Mouse (Mus musculus) heart, embryonic 13.5 days (tissue): Measurements from ENCODE around the gene Col4a1. TPM values are rescaled to one million over a fixed set of nuclear protein-coding genes. Genes with fewer than 3 reads are reported as not detected.

Experiments
- ATAC-seq: fragments of 200-750 bp; cut with Nextera tagmentation; 2 replicates; pipeline ENCODE4 v1.8.0; 2017; ENCODE audit warnings: moderate TSS enrichment; ENCODE audit not compliant: insufficient number of reproducible peaks, low FRiP score, low TSS enrichment; ENCODE audit errors: extremely low read depth
- H3K27ac ChIP-seq: fragments of 300-500 bp; sonication (generic); replicated peaks from 2 replicates; pipeline ENCODE4 v1.5.1; 2015; ENCODE audit warnings: moderate library complexity, mild to moderate bottlenecking, inconsistent platforms
- H3K27me3 ChIP-seq: fragments of 300-500 bp; sonication (generic); replicated peaks from 2 replicates; pipeline ENCODE4 v1.6.1; 2015; ENCODE audit warnings: mild to moderate bottlenecking, inconsistent platforms
- H3K36me3 ChIP-seq: fragments of 300-500 bp; sonication (generic); 2 replicates; pipeline ENCODE4 v1.6.1; 2015; ENCODE audit warnings: mild to moderate bottlenecking, inconsistent platforms
- H3K4me1 ChIP-seq: fragments of 300-500 bp; sonication (generic); 2 replicates; pipeline ENCODE4 v1.6.1; 2015; ENCODE audit warnings: inconsistent platforms
- H3K4me2 ChIP-seq: fragments of 300-500 bp; sonication (generic); 2 replicates; pipeline ENCODE4 v1.6.1; 2015; ENCODE audit warnings: inconsistent platforms, mild to moderate bottlenecking, moderate library complexity
- H3K4me3 ChIP-seq: fragments of 300-500 bp; sonication (generic); 2 replicates; pipeline ENCODE4 v1.5.1; 2015; ENCODE audit warnings: moderate library complexity, mild to moderate bottlenecking, inconsistent platforms
- H3K9ac ChIP-seq: fragments of 300-500 bp; sonication (generic); 2 replicates; pipeline ENCODE4 v1.6.1; 2015; ENCODE audit warnings: inconsistent platforms, mild to moderate bottlenecking, moderate library complexity
- H3K9me3 ChIP-seq: fragments of 300-500 bp; sonication (generic); 2 replicates; pipeline ENCODE4 v1.6.1; 2016; ENCODE audit warnings: inconsistent platforms
- WGBS: fragments of 180-500 bp; shearing (Covaris S2); methylation state at CpG from one replicate; pipeline ENCODE4 v1.1.7; 2015; ENCODE audit warnings: mixed read lengths; 5-methylcytosine and 5-hydroxymethylcytosine counted together
- polyA plus RNA-seq: library from polyadenylated mRNA; unstranded; fragments of >200 nt; fragmentation: Nextera tagmentation; extraction: Ambion mirVana; gene quantifications from 2 replicates; pipeline ENCODE4 v1.2.1, GENCODE M21; 2015

The Col4a1 gene
- polyA plus RNA-seq, 1 experiment from 2014 or later: 164 TPM

- Histone ChIP-seq H3K36me3 (no peaks in the 10 kb centered on the region), H3K27me3 (no peaks in the 10 kb centered on the region), H3K4me1 (peaks cover 49% of the 10 kb centered on the region), H3K9ac (no peak overlapping the region), H3K27ac (no peak overlapping the region), H3K9me3 (no peaks in the 10 kb centered on the region), H3K4me3 (no peak overlapping the region), H3K4me2 (no peak overlapping the region)
- no peak; the same call in 1 of the 2 replicates for ATAC-seq
- 64% methylated on average over 17 of the region's 17 CpGs for WGBS
These were observed 139.1 kb downstream of the Col4a1 start for GRCm38 (mm10) chr8:11173284-11174191.

GRCm38 (mm10) chr8:11171526-11171925 is 141.1 kb downstream of the Col4a1 start:
- peak overlapping the region; percentile 24; the same call in 1 of the 2 replicates for H3K9ac ChIP-seq
- H3K4me3 ChIP-seq: no peak overlapping the region
- no peak for ATAC-seq
- H3K9me3 ChIP-seq: no peaks in the 10 kb centered on the region
- H3K27me3 ChIP-seq: no peaks in the 10 kb centered on the region
- no peaks in the 10 kb centered on the region for H3K36me3 ChIP-seq
- peaks cover 42% of the 10 kb centered on the region for H3K4me1 ChIP-seq
- peak overlapping the region; percentile 84 for H3K27ac ChIP-seq
- peak overlapping the region; percentile 2; the same call in 1 of the 2 replicates for H3K4me2 ChIP-seq
- WGBS: 41% methylated on average over 7 of the region's 7 CpGs

- WGBS: 80% methylated on average over 2 of the region's 2 CpGs
- no peaks in the 10 kb centered on the region for H3K36me3 ChIP-seq
- H3K27ac ChIP-seq: no peak overlapping the region
- no peaks in the 10 kb centered on the region for H3K9me3 ChIP-seq
- H3K9ac ChIP-seq: no peak overlapping the region
- no peak overlapping the region for H3K4me2 ChIP-seq
- H3K27me3 ChIP-seq: no peaks in the 10 kb centered on the region
- H3K4me1 ChIP-seq: peaks cover 36% of the 10 kb centered on the region
- no peak overlapping the region for H3K4me3 ChIP-seq
- no peak for ATAC-seq
These were observed 143.2 kb downstream of the Col4a1 start for GRCm38 (mm10) chr8:11169383-11169782.

GRCm38 (mm10) chr8:11168780-11169179 is 143.8 kb downstream of the Col4a1 start:
- H3K27ac ChIP-seq: no peak overlapping the region
- no peak for ATAC-seq
- H3K36me3 ChIP-seq: no peaks in the 10 kb centered on the region
- H3K4me3 ChIP-seq: no peak overlapping the region
- 77% methylated on average over 3 of the region's 3 CpGs for WGBS
- H3K9me3 ChIP-seq: no peaks in the 10 kb centered on the region
- H3K4me1 ChIP-seq: peaks cover 34% of the 10 kb centered on the region
- H3K9ac ChIP-seq: no peak overlapping the region
- no peaks in the 10 kb centered on the region for H3K27me3 ChIP-seq
- no peak overlapping the region for H3K4me2 ChIP-seq

DNA sequence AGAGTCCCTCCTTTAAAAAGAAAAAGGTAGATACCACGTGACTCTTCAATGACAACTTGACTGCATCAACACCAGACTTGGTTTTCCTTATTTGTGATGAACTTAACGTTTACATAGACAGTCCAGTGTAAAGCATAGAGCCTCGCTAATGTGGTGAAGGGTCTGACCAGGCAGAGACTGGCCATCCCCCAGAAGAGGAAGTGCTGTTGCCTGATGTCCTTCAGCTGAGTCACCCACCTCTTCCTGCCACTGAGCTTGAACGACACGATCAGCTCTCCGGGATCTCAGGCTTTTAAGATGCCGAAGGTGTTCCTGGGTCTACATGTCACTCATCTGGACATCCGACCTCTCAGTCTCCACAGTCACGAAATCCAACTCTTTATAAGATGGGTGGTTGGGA is 144.7 kb downstream of the Col4a1 start:
- Histone ChIP-seq H3K4me2 (no peak overlapping the region), H3K27me3 (no peaks in the 10 kb centered on the region), H3K9ac (no peak overlapping the region), H3K4me1 (peaks cover 26% of the 10 kb centered on the region), H3K27ac (no peak overlapping the region), H3K4me3 (no peak overlapping the region), H3K9me3 (no peaks in the 10 kb centered on the region), H3K36me3 (no peaks in the 10 kb centered on the region)
- WGBS: 57% methylated on average over 9 of the region's 9 CpGs
- no peak for ATAC-seq

DNA sequence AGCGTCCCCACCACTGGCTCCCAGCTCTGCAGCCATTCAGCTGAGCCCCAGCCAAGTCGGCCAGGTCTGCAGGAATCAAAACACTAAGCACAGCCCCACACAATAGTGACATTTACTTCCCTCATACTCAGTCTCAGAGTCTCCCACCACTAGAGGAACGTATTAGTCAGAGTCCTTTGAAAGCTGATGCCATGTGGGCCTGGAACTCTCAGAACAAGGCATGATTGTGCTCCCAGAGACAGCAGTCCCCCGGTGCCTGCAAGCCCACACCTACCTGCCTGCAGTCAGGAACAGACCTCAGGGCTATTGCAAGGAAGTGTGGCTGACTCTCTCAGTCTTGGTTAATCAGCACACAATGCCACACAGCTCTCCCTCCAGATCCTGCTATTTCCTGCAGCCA is 147.0 kb downstream of the Col4a1 start:
- WGBS: 37% methylated on average over 4 of the region's 4 CpGs
- Histone ChIP-seq H3K27me3 (no peaks in the 10 kb centered on the region), H3K4me3 (no peak overlapping the region), H3K9me3 (no peaks in the 10 kb centered on the region; the same call in 1 of the 2 replicates), H3K27ac (peak overlapping the region; percentile 46; the same call in 1 of the 2 replicates), H3K4me1 (peaks cover 4% of the 10 kb centered on the region; the same call in 1 of the 2 replicates), H3K4me2 (no peak overlapping the region), H3K9ac (no peak overlapping the region), H3K36me3 (no peaks in the 10 kb centered on the region)
- ATAC-seq: no peak

GRCm38 (mm10) chr8:11156319-11156692 is 156.3 kb downstream of the Col4a1 start:
- Histone ChIP-seq H3K36me3 (no peaks in the 10 kb centered on the region), H3K4me2 (no peak overlapping the region), H3K27ac (no peak overlapping the region), H3K4me1 (peaks cover 3% of the 10 kb centered on the region; the same call in 1 of the 2 replicates), H3K9me3 (peaks cover 2% of the 10 kb centered on the region; the same call in 1 of the 2 replicates), H3K27me3 (no peaks in the 10 kb centered on the region), H3K9ac (no peak overlapping the region), H3K4me3 (no peak overlapping the region)
- WGBS: 87% methylated on average over 2 of the region's 2 CpGs
- ATAC-seq: no peak

DNA sequence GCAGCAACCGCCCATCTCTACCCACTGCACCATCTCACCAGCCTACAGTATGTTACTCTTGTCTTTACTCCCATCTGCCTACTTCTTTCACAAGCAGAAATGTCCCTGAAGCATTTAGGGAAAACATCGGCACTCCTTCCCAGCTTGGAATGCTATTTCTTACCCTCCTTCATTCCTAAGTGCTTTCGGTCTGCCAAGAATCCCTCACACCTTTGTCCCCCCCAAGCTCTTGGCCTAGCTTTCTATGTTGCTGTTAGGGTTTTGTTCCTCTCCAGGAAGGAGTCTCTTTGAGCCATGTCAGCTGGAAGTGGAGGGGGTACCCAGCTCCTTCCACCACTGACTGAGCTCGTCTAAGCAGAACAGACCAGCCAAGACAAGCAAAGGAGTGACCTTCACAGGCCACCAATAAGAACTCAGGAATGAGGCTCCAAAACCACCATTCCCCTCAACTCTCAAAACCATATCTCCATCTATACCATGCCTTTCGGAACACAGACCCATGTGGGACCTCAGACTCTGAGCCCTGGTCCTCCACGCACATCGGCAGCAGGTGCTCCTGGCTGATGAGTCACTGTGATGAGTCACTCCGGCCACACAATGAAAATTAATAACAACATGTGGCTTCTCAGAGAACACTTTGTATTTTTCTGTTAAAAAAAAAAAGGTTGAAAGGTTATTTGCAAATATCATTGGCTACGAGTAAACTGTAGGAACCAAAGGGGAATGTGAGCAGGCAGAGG is 156.9 kb downstream of the Col4a1 start:
- H3K36me3 ChIP-seq: no peaks in the 10 kb centered on the region
- 0 out of 2 replicates have a peak, but pooled peaks cover 2% of the 10 kb centered on the region for H3K9me3 ChIP-seq
- no peak for ATAC-seq
- no peak overlapping the region for H3K4me2 ChIP-seq
- 77% methylated on average over 9 of the region's 9 CpGs for WGBS
- no peak overlapping the region for H3K27ac ChIP-seq
- no peak overlapping the region for H3K9ac ChIP-seq
- H3K4me3 ChIP-seq: no peak overlapping the region
- no peaks in the 10 kb centered on the region for H3K27me3 ChIP-seq
- H3K4me1 ChIP-seq: peaks cover 3% of the 10 kb centered on the region; the same call in 1 of the 2 replicates

DNA sequence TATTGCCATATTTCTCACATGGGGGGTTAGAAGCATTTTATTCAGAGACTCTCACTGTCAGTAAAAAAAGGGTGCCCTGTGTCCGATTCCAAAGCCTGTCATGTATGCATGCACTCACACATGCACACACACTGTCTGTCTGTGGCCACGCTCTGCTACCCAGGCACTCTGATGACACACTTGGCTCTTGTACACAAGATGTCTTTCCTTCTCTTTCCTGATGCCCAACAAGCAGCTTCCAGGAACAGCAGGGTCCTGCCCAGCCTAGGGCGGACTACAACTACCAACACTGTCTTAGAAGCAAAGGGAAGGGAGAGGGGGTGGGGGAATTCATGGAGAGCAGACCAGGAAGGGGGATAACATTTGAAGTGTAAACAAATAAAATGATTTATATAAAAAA is 162.4 kb downstream of the Col4a1 start:
- Histone ChIP-seq H3K4me3 (no peak overlapping the region), H3K4me1 (peaks cover 3% of the 10 kb centered on the region; the same call in 1 of the 2 replicates), H3K9me3 (no peaks in the 10 kb centered on the region), H3K4me2 (no peak overlapping the region), H3K9ac (no peak overlapping the region), H3K27ac (no peak overlapping the region), H3K36me3 (no peaks in the 10 kb centered on the region), H3K27me3 (no peaks in the 10 kb centered on the region)
- 82% methylated on average over 3 of the region's 3 CpGs for WGBS
- ATAC-seq: no peak

- H3K9me3 ChIP-seq: no peaks in the 10 kb centered on the region
- no peak overlapping the region for H3K9ac ChIP-seq
- no peak overlapping the region for H3K4me3 ChIP-seq
- H3K4me1 ChIP-seq: peaks cover 3% of the 10 kb centered on the region; the same call in 1 of the 2 replicates
- no peak overlapping the region for H3K4me2 ChIP-seq
- H3K36me3 ChIP-seq: no peaks in the 10 kb centered on the region
- ATAC-seq: no peak
- H3K27ac ChIP-seq: no peak overlapping the region
- no peaks in the 10 kb centered on the region for H3K27me3 ChIP-seq
- 83% methylated on average over 9 of the region's 9 CpGs for WGBS
These were observed 163.3 kb downstream of the Col4a1 start for GRCm38 (mm10) chr8:11149201-11149810.

DNA sequence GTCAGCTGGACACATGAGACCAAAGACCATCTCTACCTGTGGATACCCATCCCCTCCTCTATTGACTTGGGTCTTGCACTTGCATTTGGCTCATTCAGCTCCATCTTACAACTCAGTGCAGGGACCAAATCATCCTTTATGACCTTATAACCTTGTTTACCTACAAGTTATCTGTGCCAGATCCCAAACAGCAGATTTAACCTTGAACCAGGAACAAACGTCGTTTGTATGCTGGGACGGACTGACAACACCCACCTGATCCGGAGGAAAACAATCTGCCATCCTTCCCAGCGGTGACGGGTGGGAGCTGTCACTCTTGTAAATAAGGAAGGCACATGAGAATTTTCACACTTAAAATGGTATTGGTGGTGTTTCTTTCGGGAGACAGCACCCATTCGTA is 163.8 kb downstream of the Col4a1 start:
- peaks cover 3% of the 10 kb centered on the region; the same call in 1 of the 2 replicates for H3K4me1 ChIP-seq
- WGBS: 77% methylated on average over 8 of the region's 8 CpGs
- no peaks in the 10 kb centered on the region for H3K27me3 ChIP-seq
- no peak overlapping the region for H3K27ac ChIP-seq
- no peak for ATAC-seq
- no peak overlapping the region for H3K4me3 ChIP-seq
- no peaks in the 10 kb centered on the region for H3K9me3 ChIP-seq
- H3K36me3 ChIP-seq: no peaks in the 10 kb centered on the region
- no peak overlapping the region for H3K9ac ChIP-seq
- no peak overlapping the region for H3K4me2 ChIP-seq
